Mouse (Mus musculus) neural tube, embryonic 12.5 days (tissue): ENCODE data around the gene Gstm6. TPM values are rescaled to one million over a fixed set of nuclear protein-coding genes. Genes with fewer than 3 reads are reported as not detected.
"Not testable (repeated sequence)": the region's sequence is repeated elsewhere in the genome, so short reads cannot be mapped to it uniquely, and the experiment has no call there.

Experiments used
- ATAC-seq: fragments of 200-750 bp; cut with Nextera tagmentation; 2 replicates; pipeline ENCODE4 v1.8.0; 2017; ENCODE audit warnings: low read depth, mild to moderate bottlenecking, moderate TSS enrichment, moderate library complexity; ENCODE audit not compliant: low FRiP score
- H3K27ac ChIP-seq: fragments of 300-500 bp; sonication (generic); 2 replicates; pipeline ENCODE4 v1.5.1; 2016
- H3K27me3 ChIP-seq: fragments of 300-500 bp; sonication (generic); replicated peaks from 2 replicates; pipeline ENCODE4 v1.6.1; 2016; ENCODE audit warnings: mild to moderate bottlenecking
- H3K36me3 ChIP-seq: fragments of 300-500 bp; sonication (generic); 2 replicates; pipeline ENCODE4 v1.6.1; 2016; ENCODE audit warnings: mild to moderate bottlenecking
- H3K4me1 ChIP-seq: fragments of 300-500 bp; sonication (generic); 2 replicates; pipeline ENCODE4 v1.6.1; 2016
- H3K4me2 ChIP-seq: fragments of 300-500 bp; sonication (generic); replicated peaks from 2 replicates; pipeline ENCODE4 v1.6.1; 2016; ENCODE audit warnings: mild to moderate bottlenecking
- H3K4me3 ChIP-seq: fragments of 300-500 bp; sonication (generic); 2 replicates; pipeline ENCODE4 v1.5.1; 2016
- H3K9ac ChIP-seq: fragments of 300-500 bp; sonication (generic); 2 replicates; pipeline ENCODE4 v1.6.1; 2016; ENCODE audit warnings: mild to moderate bottlenecking
- H3K9me3 ChIP-seq: fragments of 300-500 bp; sonication (generic); 2 replicates; pipeline ENCODE4 v1.6.1; 2016; ENCODE audit warnings: mild to moderate bottlenecking
- WGBS: fragments of 180-500 bp; shearing (Covaris S2); methylation state at CpG from one replicate; pipeline ENCODE4 v1.1.7; 2016; 5-methylcytosine and 5-hydroxymethylcytosine counted together
- polyA plus RNA-seq: library from polyadenylated mRNA; unstranded; fragments of >200 nt; fragmentation: Nextera tagmentation; extraction: Ambion mirVana; gene quantifications from 2 replicates; pipeline ENCODE4 v1.2.1, GENCODE M21; 2016

Gstm6 gene
- polyA plus RNA-seq, 1 experiment from 2014 or later, result 8.7 TPM

DNA sequence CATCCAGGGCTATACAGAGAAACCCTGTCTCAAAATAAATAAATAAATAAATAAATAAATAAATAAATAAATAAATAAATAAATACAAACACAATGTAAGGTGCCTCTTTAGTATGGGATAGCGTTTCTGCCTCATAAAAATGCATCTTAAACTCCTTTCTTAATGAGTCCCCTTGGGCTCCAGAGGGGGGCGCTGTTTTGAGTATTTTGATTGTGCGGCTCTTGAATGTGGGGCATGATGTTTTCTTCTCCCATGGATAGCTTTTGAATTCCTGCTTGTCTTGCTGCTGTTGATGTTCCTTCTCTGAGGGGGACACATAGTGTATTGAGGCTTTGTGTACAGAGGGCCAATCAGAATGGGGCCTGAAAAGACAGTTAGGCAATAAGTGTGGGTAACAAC is 26.5 kb downstream of the Gstm6 start:
- WGBS, result 79% methylated on average over 3 of the region's 3 CpGs
- H3K36me3 ChIP-seq, result no peaks in the 10 kb centered on the region
- H3K9ac ChIP-seq, result no peak overlapping the region
- H3K27me3 ChIP-seq, result no peaks in the 10 kb centered on the region
- no peaks in the 10 kb centered on the region for H3K4me1 ChIP-seq
- no peak overlapping the region for H3K4me3 ChIP-seq
- H3K4me2 ChIP-seq, result no peak overlapping the region
- H3K9me3 ChIP-seq, result no peaks in the 10 kb centered on the region
- no peak overlapping the region for H3K27ac ChIP-seq
- no peak for ATAC-seq

DNA sequence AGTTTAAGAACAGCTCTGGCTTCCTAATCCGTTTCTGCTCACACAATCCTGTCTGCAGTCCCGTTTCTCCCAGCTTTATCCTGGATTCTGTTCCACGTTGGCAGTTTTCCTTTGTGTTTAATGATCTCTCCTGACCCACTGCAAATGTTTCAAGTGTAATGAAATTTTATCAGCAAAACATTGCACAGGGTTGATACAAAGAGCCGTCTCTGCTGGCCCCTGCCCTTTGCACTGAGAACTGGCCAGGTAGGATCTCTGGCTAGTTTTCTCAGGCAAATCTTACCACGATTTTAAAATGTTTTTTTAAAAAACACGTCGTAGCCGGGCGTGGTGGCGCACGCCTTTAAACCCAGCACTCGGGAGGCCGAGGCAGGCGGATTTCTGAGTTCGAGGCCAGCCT is 26.9 kb downstream of the Gstm6 start:
- no peak for ATAC-seq
- Histone ChIP-seq H3K4me3 (no peak overlapping the region), H3K4me2 (no peak overlapping the region), H3K27ac (no peak overlapping the region), H3K4me1 (no peaks in the 10 kb centered on the region), H3K9me3 (no peaks in the 10 kb centered on the region), H3K36me3 (no peaks in the 10 kb centered on the region), H3K27me3 (no peaks in the 10 kb centered on the region), H3K9ac (no peak overlapping the region)
- WGBS, result 88% methylated on average over 15 of the region's 15 CpGs

DNA sequence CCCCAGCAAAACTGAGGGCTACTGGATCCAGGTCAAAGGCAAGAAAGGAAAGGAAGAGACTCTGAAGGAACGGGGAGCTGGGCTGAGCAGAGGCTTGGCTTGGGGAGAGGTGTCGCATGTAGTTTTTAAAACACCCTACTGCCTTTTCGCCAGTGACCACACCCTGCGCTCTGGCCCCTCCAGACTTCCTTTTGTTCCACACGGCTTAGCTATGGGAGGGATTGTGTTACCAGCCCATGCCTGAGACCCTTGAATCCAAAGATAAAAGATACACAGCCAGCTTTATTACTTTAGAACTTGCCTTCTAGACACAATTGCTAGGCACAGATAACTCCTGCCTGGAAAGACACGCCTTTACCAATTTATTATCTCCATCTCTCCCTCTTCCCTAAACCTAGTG is 37.6 kb downstream of the Gstm6 start:
- Histone ChIP-seq H3K9me3 (no peaks in the 10 kb centered on the region), H3K4me1 (no peaks in the 10 kb centered on the region), H3K36me3 (no peaks in the 10 kb centered on the region), H3K27ac (no peak overlapping the region), H3K4me2 (no peak overlapping the region), H3K27me3 (no peaks in the 10 kb centered on the region), H3K4me3 (no peak overlapping the region), H3K9ac (no peak overlapping the region)
- 58% methylated on average over 6 of the region's 6 CpGs for WGBS
- no peak for ATAC-seq

DNA sequence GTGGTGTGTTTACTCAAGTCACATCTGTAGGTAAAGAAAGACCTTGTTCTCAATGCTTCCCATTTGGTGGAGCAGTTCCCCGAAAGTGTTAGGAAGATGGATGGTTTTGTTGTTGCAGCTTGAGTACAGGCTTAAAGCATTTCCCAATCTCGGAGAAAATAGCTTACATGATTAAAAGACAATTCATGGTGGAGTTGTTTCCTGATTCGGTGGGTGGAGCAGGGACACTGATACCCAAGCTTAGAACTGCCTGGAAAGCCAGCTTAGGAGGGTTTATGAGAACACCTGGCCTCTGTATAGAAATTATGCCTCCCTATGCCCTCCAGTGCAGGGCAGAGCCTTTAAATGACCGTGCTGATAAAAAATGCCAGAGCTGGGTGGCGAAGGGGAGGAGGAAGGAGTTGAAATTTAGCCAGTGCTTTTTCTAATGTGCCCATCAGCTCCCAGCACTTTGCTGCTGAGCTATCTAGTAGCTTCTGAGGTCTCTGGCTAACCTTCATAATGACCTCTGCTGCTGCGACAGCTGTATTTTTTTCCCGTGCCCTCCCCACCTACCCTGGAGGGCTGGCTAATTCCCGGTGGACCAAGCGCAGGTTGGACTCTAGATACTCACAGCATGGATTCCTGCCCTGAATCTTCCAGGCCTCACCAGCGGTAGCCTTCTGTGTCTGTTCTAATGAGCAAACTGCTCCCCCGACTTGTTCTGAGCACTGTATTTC is 42.4 kb downstream of the Gstm6 start:
- H3K27ac ChIP-seq, result no peak overlapping the region
- WGBS, result 69% methylated on average over 11 of the region's 11 CpGs
- H3K9ac ChIP-seq, result no peak overlapping the region

DNA sequence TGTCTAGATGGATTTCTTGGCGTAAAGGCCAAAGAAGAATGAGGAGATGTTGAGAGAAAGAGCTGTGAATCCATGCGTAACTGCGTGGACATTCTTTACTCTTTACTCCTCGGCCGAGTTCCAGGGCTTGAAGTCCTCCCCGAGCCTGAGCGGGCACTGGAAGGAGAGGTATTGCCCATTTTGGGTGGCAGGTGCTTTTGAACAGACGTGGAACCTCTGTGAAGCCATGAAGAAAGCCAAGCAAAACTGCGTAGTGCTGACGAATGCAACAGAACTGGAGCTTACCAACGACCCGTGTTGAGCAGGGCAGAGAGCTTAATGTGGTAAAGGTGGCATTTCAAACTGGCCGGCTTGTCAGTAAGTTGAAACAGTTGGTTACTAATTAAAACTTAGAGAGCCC is 44.9 kb downstream of the Gstm6 start:
- Histone ChIP-seq H3K9me3 (no peaks in the 10 kb centered on the region), H3K4me2 (no peak overlapping the region), H3K36me3 (peaks cover 17% of the 10 kb centered on the region), H3K9ac (no peak overlapping the region), H3K4me1 (peaks cover 9% of the 10 kb centered on the region; the same call in 1 of the 2 replicates), H3K4me3 (no peak overlapping the region), H3K27ac (no peak overlapping the region), H3K27me3 (no peaks in the 10 kb centered on the region)
- WGBS, result 91% methylated on average over 13 of the region's 13 CpGs
- ATAC-seq, result no peak

More for the DNA sequence above, 42.4 kb downstream of the Gstm6 start:
- Histone ChIP-seq H3K4me1 (peaks cover 4% of the 10 kb centered on the region; the same call in 1 of the 2 replicates), H3K9me3 (no peaks in the 10 kb centered on the region), H3K27me3 (no peaks in the 10 kb centered on the region), H3K4me2 (no peak overlapping the region), H3K4me3 (no peak overlapping the region), H3K36me3 (peaks cover 17% of the 10 kb centered on the region)
- ATAC-seq, result no peak

DNA sequence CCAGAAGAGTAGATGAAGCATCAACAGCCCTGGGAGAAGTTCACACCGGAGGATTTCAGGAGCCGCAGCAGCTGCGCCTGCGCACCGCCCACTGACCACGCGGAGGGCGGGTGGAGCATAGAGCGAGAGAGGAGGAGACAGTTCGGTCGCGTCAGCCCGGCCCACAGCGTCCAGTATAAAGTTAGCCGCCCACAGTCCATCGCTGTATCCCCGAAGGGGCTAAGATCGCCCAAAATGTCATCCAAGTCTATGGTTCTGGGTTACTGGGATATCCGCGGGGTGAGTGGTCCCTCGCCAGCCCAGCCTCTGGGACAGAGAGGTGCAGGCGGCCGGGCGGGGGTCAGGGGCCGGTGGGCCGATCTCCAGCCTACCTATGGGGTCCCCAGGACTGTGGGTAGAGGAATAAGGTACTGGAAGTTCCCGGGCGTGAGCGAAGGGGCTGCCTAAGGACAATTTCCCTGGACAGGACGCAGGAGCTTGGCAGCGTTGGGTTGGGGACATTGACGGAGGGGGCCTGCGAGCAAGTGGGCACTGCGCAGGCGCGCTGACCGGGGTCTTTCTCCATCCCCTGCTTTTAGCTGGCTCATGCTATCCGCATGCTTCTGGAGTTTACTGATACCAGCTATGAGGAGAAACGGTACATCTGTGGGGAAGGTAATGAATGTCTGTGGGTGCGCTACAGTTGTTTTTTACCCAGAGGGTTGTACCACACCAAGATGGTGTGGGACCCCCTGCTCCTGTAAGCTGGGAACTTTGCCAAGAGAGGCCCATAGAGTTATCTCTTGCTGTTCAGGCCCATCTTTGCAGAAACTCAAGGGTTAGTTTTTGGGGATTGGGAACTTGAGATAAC is 47.6 kb downstream of the Gstm6 start, which contains the start of gene Gstm5:
Gene Gstm5 (plus strand): TSS at position 102 of the 850 bp plus-strand sequence.
- Histone ChIP-seq H3K4me1 (peaks cover 9% of the 10 kb centered on the region; the same call in 1 of the 2 replicates), H3K9ac (peak within 1 kb of the TSS; percentile 84), H3K9me3 (no peaks in the 10 kb centered on the region), H3K36me3 (peaks cover 17% of the 10 kb centered on the region), H3K4me2 (peak within 1 kb of the TSS; percentile 84), H3K4me3 (peak within 1 kb of the TSS; percentile 68), H3K27me3 (no peaks in the 10 kb centered on the region), H3K27ac (no peak within 1 kb of the TSS)
- peak; percentile 96 for ATAC-seq
- WGBS, result 6% methylated on average over 40 of the region's 40 CpGs

DNA sequence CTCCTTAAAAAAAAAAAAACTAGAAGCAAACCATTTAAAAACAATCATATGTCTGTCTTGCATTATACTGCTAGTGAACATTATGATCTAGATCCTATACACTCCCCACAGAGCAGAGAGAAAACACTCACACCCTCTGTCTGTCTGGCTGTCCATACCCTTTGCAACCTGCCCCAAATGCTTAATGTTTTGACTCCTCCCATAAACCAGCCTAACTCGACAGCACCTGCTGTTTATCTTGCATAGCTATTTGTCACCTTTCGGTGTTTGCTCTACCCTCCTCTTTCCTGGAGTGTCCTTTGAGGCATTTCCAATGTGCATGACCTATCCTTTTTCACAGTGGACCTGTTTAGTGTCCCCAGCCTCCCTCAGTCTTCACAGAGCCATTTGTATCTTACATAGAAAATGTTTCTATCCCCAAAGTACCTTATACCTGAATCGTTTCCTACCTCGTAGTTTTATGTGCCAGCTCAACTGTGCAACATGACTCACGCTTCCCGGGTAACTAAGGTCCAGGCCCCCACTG is 48.3 kb downstream of the Gstm6 start:
- H3K9me3 ChIP-seq, result no peaks in the 10 kb centered on the region
- H3K27ac ChIP-seq, result no peak overlapping the region
- H3K4me2 ChIP-seq, result peak overlapping the region; percentile 84
- peak; percentile 28; the same call in 1 of the 2 replicates for ATAC-seq
- H3K4me3 ChIP-seq, result peak overlapping the region; percentile 68
- WGBS, result 9% methylated on average over 6 of the region's 6 CpGs
- H3K9ac ChIP-seq, result peak overlapping the region; percentile 84
- H3K36me3 ChIP-seq, result peaks cover 17% of the 10 kb centered on the region
- no peaks in the 10 kb centered on the region for H3K27me3 ChIP-seq
- H3K4me1 ChIP-seq, result peaks cover 9% of the 10 kb centered on the region; the same call in 1 of the 2 replicates

DNA sequence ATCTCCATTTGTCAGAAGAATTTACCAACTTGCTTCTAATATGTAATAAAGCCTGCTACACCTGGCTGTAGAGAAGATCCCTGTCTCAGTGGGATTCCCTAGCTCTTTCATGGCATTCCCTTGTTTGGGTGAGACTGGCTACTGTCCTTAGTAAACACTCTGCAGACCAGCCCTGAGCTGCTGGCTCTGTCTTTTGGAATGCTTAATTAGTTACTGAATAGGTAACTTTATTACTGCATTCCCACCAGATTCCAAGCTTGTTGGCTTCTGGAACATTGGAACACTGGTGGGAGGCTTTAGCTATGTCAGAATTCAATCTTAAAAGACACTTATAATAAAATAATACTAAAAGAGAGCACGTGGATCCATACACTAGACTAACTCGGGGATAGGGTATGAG is 54.3 kb downstream of the Gstm6 start:
- H3K36me3 ChIP-seq, H3K27me3 ChIP-seq, ATAC-seq, H3K9me3 ChIP-seq, H3K4me3 ChIP-seq, H3K4me2 ChIP-seq, H3K27ac ChIP-seq, H3K9ac ChIP-seq, H3K4me1 ChIP-seq: not testable (repeated sequence)
- 85% methylated on average over 2 of the region's 2 CpGs for WGBS

Other genes with a start within 250 kb of the Gstm6 start
- 123 and 137 TPM in 2 replicates for gene Ahcyl1, start 247.2 kb downstream of the Gstm6 start, polyA plus RNA-seq
- 7.2 and 8.1 TPM in 2 replicates for gene Csf1, start 183.3 kb downstream of the Gstm6 start, polyA plus RNA-seq
- gene Eps8l3, start 66.5 kb downstream of the Gstm6 start, polyA plus RNA-seq, result not detected in 2 replicates
- gene Gstm5, start 47.9 kb downstream of the Gstm6 start, polyA plus RNA-seq, result 204 and 216 TPM in 2 replicates
- gene Gstm7, start 11.9 kb downstream of the Gstm6 start, polyA plus RNA-seq, result 76.8 and 79.0 TPM in 2 replicates
- gene Gstm3, start 25.5 kb upstream of the Gstm6 start, polyA plus RNA-seq, result not detected in 2 replicates
- 14.3 and 14.4 TPM in 2 replicates for gene Gstm2, start 42.7 kb upstream of the Gstm6 start, polyA plus RNA-seq
- gene Gstm1, start 74.2 kb upstream of the Gstm6 start, polyA plus RNA-seq, result 24.1 and 24.8 TPM in 2 replicates
- 11.6 and 14.5 TPM in 2 replicates for gene Gstm4, start 101.1 kb upstream of the Gstm6 start, polyA plus RNA-seq
- 47.7 and 51.2 TPM in 2 replicates for gene Ampd2, start 142.9 kb upstream of the Gstm6 start, polyA plus RNA-seq
- 0.43 and 0.57 TPM in 2 replicates for gene Gnat2, start 149.0 kb upstream of the Gstm6 start, polyA plus RNA-seq
- 174 and 189 TPM in 2 replicates for gene Gnai3, start 202.4 kb upstream of the Gstm6 start, polyA plus RNA-seq
- gene Gpr61, start 211.1 kb upstream of the Gstm6 start, polyA plus RNA-seq, result 1.8 and 2.0 TPM in 2 replicates
- gene Amigo1, start 242.6 kb upstream of the Gstm6 start, polyA plus RNA-seq, result 17.7 and 20.0 TPM in 2 replicates